In genomic region chr1:39982727-39983487, GRCm38 (mm10) we compare ENCODE assay signal across 9 mouse cellular contexts.
DNase-seq lines count a peak whose midpoint lies in the region; ATAC-seq lines count a peak whose summit lies in the region.
"Had no signal": no experiment of that assay in that cellular context is flagged by ENCODE, and none has a peak within 500 bp of the region (broad histone marks: within the 10 kb centered on the region; RNA-seq: fewer than 3 reads in every experiment).

No protein-coding gene starts in this region.

- H3K4me1 ChIP-seq in heart, embryonic 10.5 days, result peaks cover 13% of the 10 kb centered on the region
- H3K4me1 ChIP-seq in midbrain, embryonic 14.5 days (ENCODE audit: control insufficient read depth, insufficient read depth, low read length), result no peaks in the 10 kb centered on the region
- peaks cover 10% of the 10 kb centered on the region; the same call in 1 of the 2 replicates for H3K4me1 ChIP-seq in midbrain, embryonic 15.5 days
- H3K4me1 ChIP-seq in hindbrain, embryonic 15.5 days (replicated peaks), result peaks cover 14% of the 10 kb centered on the region; the same call in 1 of the 2 replicates
- no peaks in the 10 kb centered on the region for H3K4me1 ChIP-seq in stomach, embryonic 16.5 days (ENCODE audit: control insufficient read depth, insufficient read depth, low read length)
- H3K4me1 ChIP-seq in kidney, embryonic 16.5 days (ENCODE audit: insufficient read depth, low read length), result peaks cover 10% of the 10 kb centered on the region; the same call in 1 of the 2 replicates
- H3K4me1 ChIP-seq: limb, embryonic 13.5 days had no signal

- no peak overlapping the region for H3K4me2 ChIP-seq in midbrain, embryonic 14.5 days (ENCODE audit: low read length)
- H3K4me2 ChIP-seq in midbrain, embryonic 15.5 days, result no peak overlapping the region
- H3K4me2 ChIP-seq in hindbrain, embryonic 15.5 days, result no peak overlapping the region
- H3K4me2 ChIP-seq in stomach, embryonic 16.5 days (ENCODE audit: low read depth, low read length), result no peak overlapping the region
- no peak overlapping the region for H3K4me2 ChIP-seq in kidney, embryonic 16.5 days (replicated peaks; ENCODE audit: low read depth, low read length)
- H3K4me2 ChIP-seq: limb, embryonic 13.5 days had no signal

- no peaks in the 10 kb centered on the region for H3K9me3 ChIP-seq in heart, embryonic 10.5 days
- no peaks in the 10 kb centered on the region for H3K9me3 ChIP-seq in midbrain, embryonic 14.5 days (ENCODE audit: control insufficient read depth, low read length)
- H3K9me3 ChIP-seq in midbrain, embryonic 15.5 days, result no peaks in the 10 kb centered on the region
- no peaks in the 10 kb centered on the region for H3K9me3 ChIP-seq in hindbrain, embryonic 15.5 days
- no peaks in the 10 kb centered on the region for H3K9me3 ChIP-seq in stomach, embryonic 16.5 days (replicated peaks; ENCODE audit: control insufficient read depth, low read length)
- H3K9me3 ChIP-seq in kidney, embryonic 16.5 days (ENCODE audit: low read length), result no peaks in the 10 kb centered on the region
- H3K9me3 ChIP-seq: limb, embryonic 13.5 days had no signal

- WGBS in heart, embryonic 10.5 days, result 81% methylated on average over 13 of the region's 13 CpGs
- WGBS in midbrain, embryonic 14.5 days, result 76% methylated on average over 13 of the region's 13 CpGs
- WGBS in midbrain, embryonic 15.5 days, result 65% methylated on average over 13 of the region's 13 CpGs
- 65% methylated on average over 13 of the region's 13 CpGs for WGBS in hindbrain, embryonic 15.5 days
- 59% methylated on average over 13 of the region's 13 CpGs for WGBS in stomach, embryonic 16.5 days
- 66% methylated on average over 13 of the region's 13 CpGs for WGBS in kidney, embryonic 16.5 days

- DNase-seq in heart, adult 11 months, result peak; percentile 84
- no peak for DNase-seq in heart, embryonic 10.5 days (ENCODE audit: low spot score)
- peak; percentile 49 for DNase-seq in midbrain, embryonic 14.5 days
- DNase-seq in kidney, postnatal 25 days, result no peak

- no peaks in the 10 kb centered on the region for H3K27me3 ChIP-seq in heart, embryonic 10.5 days (ENCODE audit: insufficient read depth, poor library complexity, severe bottlenecking)
- no peaks in the 10 kb centered on the region for H3K27me3 ChIP-seq in midbrain, embryonic 14.5 days (ENCODE audit: control insufficient read depth, insufficient read depth, low read length)
- H3K27me3 ChIP-seq in midbrain, embryonic 15.5 days (replicated peaks), result no peaks in the 10 kb centered on the region
- H3K27me3 ChIP-seq in hindbrain, embryonic 15.5 days, result no peaks in the 10 kb centered on the region
- H3K27me3 ChIP-seq in stomach, embryonic 16.5 days (ENCODE audit: control insufficient read depth, insufficient read depth, low read length), result no peaks in the 10 kb centered on the region
- H3K27me3 ChIP-seq in kidney, embryonic 16.5 days (ENCODE audit: insufficient read depth, low read length), result no peaks in the 10 kb centered on the region
- H3K27me3 ChIP-seq: limb, embryonic 13.5 days had no signal

- H3K9ac ChIP-seq in midbrain, embryonic 14.5 days (replicated peaks; ENCODE audit: low read length), result no peak overlapping the region
- no peak overlapping the region for H3K9ac ChIP-seq in midbrain, embryonic 15.5 days
- no peak overlapping the region for H3K9ac ChIP-seq in hindbrain, embryonic 15.5 days
- H3K9ac ChIP-seq in stomach, embryonic 16.5 days (ENCODE audit: low read length), result no peak overlapping the region; the same call in 1 of the 2 replicates
- H3K9ac ChIP-seq in kidney, embryonic 16.5 days (replicated peaks; ENCODE audit: low read length), result no peak overlapping the region
- H3K9ac ChIP-seq: limb, embryonic 13.5 days had no signal

- no peak for ATAC-seq in midbrain, embryonic 14.5 days (ENCODE audit: low FRiP score, low TSS enrichment)
- ATAC-seq in midbrain, embryonic 15.5 days (replicated peaks), result no peak; the same call in 1 of the 2 replicates
- 0 out of 2 replicates have a peak, but pooled peaks have one; percentile 43 for ATAC-seq in hindbrain, embryonic 15.5 days (ENCODE audit: low FRiP score, low read depth)
- ATAC-seq in stomach, embryonic 16.5 days (ENCODE audit: insufficient read depth, low FRiP score), result peak; percentile 29; the same call in 1 of the 2 replicates
- no peak for ATAC-seq in kidney, embryonic 16.5 days (ENCODE audit: low FRiP score, low TSS enrichment)

- H3K36me3 ChIP-seq in heart, embryonic 10.5 days, result peaks cover 90% of the 10 kb centered on the region
- peaks cover 88% of the 10 kb centered on the region for H3K36me3 ChIP-seq in midbrain, embryonic 14.5 days (ENCODE audit: control insufficient read depth, insufficient read depth, low read length)
- H3K36me3 ChIP-seq in midbrain, embryonic 15.5 days (replicated peaks), result peaks cover 25% of the 10 kb centered on the region
- H3K36me3 ChIP-seq in hindbrain, embryonic 15.5 days, result peaks cover 60% of the 10 kb centered on the region
- H3K36me3 ChIP-seq in stomach, embryonic 16.5 days (ENCODE audit: control insufficient read depth, insufficient read depth, low read length), result peaks cover 22% of the 10 kb centered on the region
- H3K36me3 ChIP-seq in kidney, embryonic 16.5 days (ENCODE audit: insufficient read depth, low read length), result peaks cover 48% of the 10 kb centered on the region

- no peak overlapping the region for H3K27ac ChIP-seq in heart, embryonic 10.5 days
- H3K27ac ChIP-seq in midbrain, embryonic 14.5 days (replicated peaks; ENCODE audit: low read depth, low read length), result peak overlapping the region; percentile 17; the same call in 1 of the 2 replicates
- H3K27ac ChIP-seq in midbrain, embryonic 15.5 days, result no peak overlapping the region
- 0 out of 2 replicates have a peak overlapping the region, but pooled peaks have one; percentile 13 for H3K27ac ChIP-seq in hindbrain, embryonic 15.5 days (replicated peaks)
- peak overlapping the region; percentile 53 for H3K27ac ChIP-seq in stomach, embryonic 16.5 days (ENCODE audit: low read length)
- H3K27ac ChIP-seq in kidney, embryonic 16.5 days (ENCODE audit: low read length), result no peak overlapping the region
- H3K27ac ChIP-seq: limb, embryonic 13.5 days had no signal

- no peak overlapping the region for H3K4me3 ChIP-seq in heart, embryonic 10.5 days
- H3K4me3 ChIP-seq in midbrain, embryonic 14.5 days (replicated peaks; ENCODE audit: low read depth, low read length), result no peak overlapping the region
- H3K4me3 ChIP-seq in midbrain, embryonic 15.5 days, result no peak overlapping the region
- H3K4me3 ChIP-seq in hindbrain, embryonic 15.5 days, result no peak overlapping the region
- H3K4me3 ChIP-seq in stomach, embryonic 16.5 days (replicated peaks; ENCODE audit: low read length), result no peak overlapping the region
- no peak overlapping the region for H3K4me3 ChIP-seq in kidney, embryonic 16.5 days (ENCODE audit: low read length)
- H3K4me3 ChIP-seq: limb, embryonic 13.5 days had no signal

Comparison
In these comparisons a context has a peak if more than half of its experiments do, and no peak if none do; other contexts are left out.
1. DNase-seq: peak in heart, adult 11 months (single experiment) and midbrain, embryonic 14.5 days (single experiment); none in heart, embryonic 10.5 days (single experiment) and kidney, postnatal 25 days (0 of 2).
2. H3K27ac ChIP-seq: peak in midbrain, embryonic 14.5 days (single experiment), hindbrain, embryonic 15.5 days (single experiment) and stomach, embryonic 16.5 days (single experiment); none in heart, embryonic 10.5 days (single experiment), midbrain, embryonic 15.5 days (single experiment) and kidney, embryonic 16.5 days (single experiment).
3. ATAC-seq: peak in hindbrain, embryonic 15.5 days (single experiment) and stomach, embryonic 16.5 days (single experiment); none in midbrain, embryonic 14.5 days (single experiment), midbrain, embryonic 15.5 days (single experiment) and kidney, embryonic 16.5 days (single experiment).